Mouse (Mus musculus) lung, embryonic 16.5 days (tissue): Measurements from ENCODE around the gene Prss41. TPM values are rescaled to one million over a fixed set of nuclear protein-coding genes. Genes with fewer than 3 reads are reported as not detected.
"Not testable (repeated sequence)": the region's sequence is repeated elsewhere in the genome, so short reads cannot be mapped to it uniquely, and the experiment has no call there.

Experiments used
- ATAC-seq: fragments of 200-750 bp; cut with Nextera tagmentation; 2 replicates; pipeline ENCODE4 v1.8.0; 2017; ENCODE audit warnings: low read depth, mild to moderate bottlenecking, moderate library complexity
- H3K27ac ChIP-seq: fragments of 300-500 bp; sonication (generic); 2 replicates; pipeline ENCODE4 v1.5.1; 2014; ENCODE audit warnings: mild to moderate bottlenecking, control low read depth, low read length
- H3K27me3 ChIP-seq: fragments of 300-500 bp; sonication (generic); 2 replicates; pipeline ENCODE4 v1.6.1; 2014; ENCODE audit warnings: low read depth, low read length, mixed read lengths; ENCODE audit not compliant: control insufficient read depth, insufficient read depth
- H3K36me3 ChIP-seq: fragments of 300-500 bp; sonication (generic); 2 replicates; pipeline ENCODE4 v1.6.1; 2014; ENCODE audit warnings: low read length; ENCODE audit not compliant: control insufficient read depth, insufficient read depth
- H3K4me1 ChIP-seq: fragments of 300-500 bp; sonication (generic); replicated peaks from 2 replicates; pipeline ENCODE4 v1.6.1; 2014; ENCODE audit warnings: low read length, mixed read lengths; ENCODE audit not compliant: control insufficient read depth, insufficient read depth
- H3K4me2 ChIP-seq: fragments of 300-500 bp; sonication (generic); 2 replicates; pipeline ENCODE4 v1.6.1; 2014; ENCODE audit warnings: low read depth, low read length, control low read depth
- H3K4me3 ChIP-seq: fragments of 300-500 bp; sonication (generic); 2 replicates; pipeline ENCODE4 v1.5.1; 2014; ENCODE audit warnings: mild to moderate bottlenecking, low read length, control low read depth
- H3K9ac ChIP-seq: fragments of 300-500 bp; sonication (generic); 2 replicates; pipeline ENCODE4 v1.6.1; 2014; ENCODE audit warnings: low read length, control low read depth
- H3K9me3 ChIP-seq: fragments of 300-500 bp; sonication (generic); 2 replicates; pipeline ENCODE4 v1.6.1; 2016; ENCODE audit warnings: low read length; ENCODE audit not compliant: control insufficient read depth
- WGBS: fragments of 180-500 bp; shearing (Covaris S2); extraction: QIAGEN DNeasy Blood & Tissue Kit; methylation state at CpG from one replicate; pipeline ENCODE4 v1.1.7; 2014; 5-methylcytosine and 5-hydroxymethylcytosine counted together
- polyA plus RNA-seq: library from polyadenylated mRNA; unstranded; fragments of >200 nt; fragmentation: Nextera tagmentation; extraction: Ambion mirVana; gene quantifications from 2 replicates; pipeline ENCODE4 v1.2.1, GENCODE M21; 2015

Prss41 gene
- polyA plus RNA-seq = 0.75 and 0.99 TPM in 2 replicates

DNA sequence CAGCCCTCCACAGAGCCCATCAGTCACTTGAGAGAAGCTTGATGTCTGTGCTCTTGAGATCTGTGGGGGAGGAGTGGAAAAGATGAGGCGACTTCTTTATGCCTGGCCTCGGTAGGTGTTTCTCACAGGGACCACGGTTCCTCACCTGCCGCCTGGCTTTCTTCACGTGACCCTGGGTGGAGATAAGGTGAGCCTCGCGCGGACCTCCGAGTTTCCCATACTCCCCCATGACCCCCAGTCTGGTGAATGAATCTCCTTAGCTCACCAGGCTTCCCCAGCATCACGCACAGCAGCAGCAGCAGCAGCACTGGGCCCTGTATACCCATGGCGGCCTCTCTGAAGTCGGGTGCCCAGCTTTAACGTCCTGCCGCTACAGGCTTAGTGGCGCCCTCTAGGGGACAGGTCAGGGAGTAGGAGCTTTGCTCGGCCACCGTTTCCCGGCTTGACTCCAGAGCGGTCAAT, at the start of gene Prss41, which contains the start of gene Prss32:
Gene Prss41 (minus strand): TSS at position 361 of the 462 bp plus-strand sequence.
Gene Prss32 (plus strand): TSS at position 44 of the 462 bp plus-strand sequence.
- H3K9me3 ChIP-seq = no peaks in the 10 kb centered on the region
- ATAC-seq = peak; percentile 49; the same call in 1 of the 2 replicates
- H3K27me3 ChIP-seq = no peaks in the 10 kb centered on the region
- no peaks in the 10 kb centered on the region for H3K4me1 ChIP-seq
- no peak within 1 kb of the TSS for H3K9ac ChIP-seq
- no peak within 1 kb of the TSS for H3K4me3 ChIP-seq
- peak within 1 kb of the TSS; percentile 35 for H3K4me2 ChIP-seq
- 12% methylated on average over 19 of the region's 19 CpGs for WGBS
- no peak within 1 kb of the TSS for H3K27ac ChIP-seq
- no peaks in the 10 kb centered on the region for H3K36me3 ChIP-seq

DNA sequence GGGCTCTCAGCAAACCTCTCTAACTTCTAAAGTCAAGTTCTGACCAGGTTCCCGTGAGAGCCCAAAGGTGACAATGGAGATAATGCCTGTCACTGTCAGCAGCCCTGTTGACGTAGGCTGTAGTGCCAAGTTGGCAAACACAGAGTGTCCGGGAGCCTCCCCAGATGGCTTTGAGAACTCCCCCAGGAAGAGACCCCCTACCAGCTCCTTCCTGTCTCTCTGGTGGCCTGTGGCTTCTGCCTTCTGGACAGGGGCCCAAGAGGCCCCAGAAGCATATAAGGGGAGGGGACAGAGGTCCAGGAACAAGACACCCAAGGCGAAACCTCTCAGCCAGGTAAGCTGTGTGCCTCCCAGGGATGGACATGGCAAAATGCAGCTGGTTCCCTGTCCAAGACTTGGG, 36.6 kb upstream of the Prss41 start, which contains the start of the genes Dcpp1 and Dcpp2:
Gene Dcpp1 (plus strand): TSS at position 301 of the 400 bp plus-strand sequence.
Gene Dcpp2 (plus strand): TSS at position 305 of the 400 bp plus-strand sequence.
- not testable (repeated sequence) for ATAC-seq, H3K36me3 ChIP-seq, H3K27ac ChIP-seq, H3K9me3 ChIP-seq, H3K4me2 ChIP-seq, H3K27me3 ChIP-seq, H3K4me1 ChIP-seq, H3K9ac ChIP-seq, H3K4me3 ChIP-seq
- WGBS = 32% methylated on average over 4 of the region's 4 CpGs

DNA sequence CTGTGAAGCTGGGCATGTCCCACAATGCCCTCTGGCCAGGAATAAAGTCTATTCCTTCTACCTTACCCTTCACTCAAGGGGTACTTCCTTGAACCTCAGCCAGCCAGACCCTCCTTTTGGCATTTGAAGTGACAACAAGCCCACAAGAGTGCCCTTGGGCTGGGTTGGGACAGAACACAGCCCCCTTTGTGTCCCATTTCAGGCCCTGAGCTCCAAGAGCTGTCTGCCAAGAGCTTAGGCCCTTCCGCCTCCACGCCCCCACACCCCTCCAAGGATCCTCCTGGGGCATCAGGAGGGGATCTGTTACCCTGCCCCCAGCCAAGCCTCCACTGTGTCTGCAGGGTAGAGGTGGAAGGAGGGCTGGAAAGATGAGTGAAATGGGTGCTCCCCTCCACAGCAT, 33.2 kb upstream of the Prss41 start:
- H3K27me3 ChIP-seq = no peaks in the 10 kb centered on the region
- H3K4me3 ChIP-seq = no peak overlapping the region
- no peaks in the 10 kb centered on the region for H3K9me3 ChIP-seq
- 64% methylated on average over 2 of the region's 2 CpGs for WGBS
- H3K9ac ChIP-seq = no peak overlapping the region
- ATAC-seq = no peak
- no peak overlapping the region for H3K27ac ChIP-seq
- no peak overlapping the region for H3K4me2 ChIP-seq
- no peaks in the 10 kb centered on the region for H3K36me3 ChIP-seq
- H3K4me1 ChIP-seq = no peaks in the 10 kb centered on the region; the same call in 1 of the 2 replicates

DNA sequence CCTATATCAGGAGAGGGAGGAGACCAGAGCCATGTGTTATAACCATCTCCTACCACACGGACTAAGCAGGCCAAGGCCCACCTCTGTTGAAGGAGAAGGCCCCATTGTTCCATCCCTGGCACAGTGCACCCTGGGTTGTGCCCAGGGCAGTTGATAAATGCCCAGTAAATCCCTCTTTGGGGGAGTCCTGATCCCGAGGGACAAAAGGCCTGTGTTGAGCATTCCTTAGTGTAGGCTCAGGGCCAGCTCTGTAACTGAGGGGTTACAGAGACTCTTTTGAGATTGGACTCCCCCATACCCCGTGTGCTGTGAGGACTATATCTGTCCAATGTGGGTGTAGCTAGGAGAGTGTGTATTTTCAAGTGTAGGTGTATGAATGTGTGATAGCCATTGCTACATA, 32.8 kb upstream of the Prss41 start:
- Histone ChIP-seq H3K36me3 (no peaks in the 10 kb centered on the region), H3K4me1 (no peaks in the 10 kb centered on the region; the same call in 1 of the 2 replicates), H3K9ac (no peak overlapping the region), H3K27me3 (no peaks in the 10 kb centered on the region), H3K9me3 (no peaks in the 10 kb centered on the region), H3K4me2 (no peak overlapping the region), H3K27ac (no peak overlapping the region), H3K4me3 (no peak overlapping the region)
- no peak for ATAC-seq
- 39% methylated on average over 3 of the region's 3 CpGs for WGBS

DNA sequence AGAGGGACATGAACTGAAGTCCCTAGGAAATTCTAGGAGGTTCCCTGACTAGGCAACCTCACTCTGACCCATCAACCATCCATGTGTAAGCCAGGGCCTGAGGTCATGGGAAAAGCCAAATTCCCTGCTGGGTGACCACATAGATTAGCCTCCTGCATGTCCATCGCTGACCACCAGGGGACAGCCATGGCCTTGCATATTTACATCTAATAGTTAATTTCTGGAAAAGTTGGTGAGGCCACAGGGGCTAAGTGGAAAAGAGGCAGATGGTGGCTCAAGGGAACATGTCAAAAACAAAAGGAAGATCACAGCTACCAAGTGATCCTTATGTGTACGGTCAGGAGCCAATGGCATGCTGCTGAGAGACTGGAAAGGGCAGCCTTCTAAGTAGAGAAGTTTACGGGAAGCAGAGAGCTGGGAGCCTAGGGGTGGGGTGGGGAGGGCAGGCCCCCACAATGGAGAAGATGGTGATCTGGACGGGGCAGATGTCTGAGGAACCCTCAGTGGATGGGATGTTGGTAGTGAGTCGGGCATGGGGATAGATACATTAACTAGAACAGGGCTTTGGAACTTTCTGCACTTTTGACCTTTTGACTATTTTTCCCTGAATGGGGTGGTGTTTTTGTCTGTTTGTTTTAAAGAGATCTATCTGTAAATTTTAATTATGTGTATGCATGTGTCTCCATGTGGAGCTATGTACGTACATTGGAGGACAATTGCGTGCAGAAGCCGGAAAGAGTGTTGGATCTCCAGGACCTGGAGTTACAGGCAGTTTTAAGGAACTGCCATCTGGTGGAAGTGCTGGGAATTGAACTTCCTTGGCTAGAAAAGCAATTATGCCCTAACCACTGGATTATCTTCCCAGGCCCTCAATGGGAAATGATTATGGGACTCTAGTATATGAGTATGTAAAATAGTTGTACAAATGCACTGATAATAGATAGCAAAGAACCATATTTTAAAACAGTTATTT, 30.2 kb upstream of the Prss41 start:
- H3K4me2 ChIP-seq = no peak overlapping the region
- no peaks in the 10 kb centered on the region for H3K27me3 ChIP-seq
- H3K9ac ChIP-seq = no peak overlapping the region
- H3K4me1 ChIP-seq = no peaks in the 10 kb centered on the region; the same call in 1 of the 2 replicates
- H3K4me3 ChIP-seq = no peak overlapping the region
- no peaks in the 10 kb centered on the region for H3K9me3 ChIP-seq
- 30% methylated on average over 8 of the region's 8 CpGs for WGBS
- no peaks in the 10 kb centered on the region for H3K36me3 ChIP-seq
- no peak overlapping the region for H3K27ac ChIP-seq
- peak; percentile 73 for ATAC-seq

DNA sequence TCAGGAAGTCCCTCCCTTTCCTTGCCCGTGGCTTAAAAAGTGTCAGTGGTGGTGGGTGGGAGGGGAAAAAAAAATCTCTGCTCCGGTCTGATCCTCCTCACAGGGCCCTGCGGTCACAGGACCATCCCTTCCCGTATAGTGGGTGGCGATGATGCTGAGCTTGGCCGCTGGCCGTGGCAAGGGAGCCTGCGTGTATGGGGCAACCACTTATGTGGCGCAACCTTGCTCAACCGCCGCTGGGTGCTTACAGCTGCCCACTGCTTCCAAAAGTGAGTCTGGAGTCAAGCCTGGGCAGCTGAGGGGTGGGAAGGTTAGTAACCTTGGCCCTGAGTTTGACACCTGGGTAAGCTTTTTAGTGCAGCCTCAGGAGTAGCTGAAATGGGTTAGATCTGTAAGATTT, 24.5 kb upstream of the Prss41 start:
- H3K9ac ChIP-seq = no peak overlapping the region
- 84% methylated on average over 11 of the region's 11 CpGs for WGBS
- ATAC-seq = no peak
- H3K4me3 ChIP-seq = no peak overlapping the region
- no peak overlapping the region for H3K27ac ChIP-seq
- H3K4me2 ChIP-seq = no peak overlapping the region
- H3K9me3 ChIP-seq = no peaks in the 10 kb centered on the region
- no peaks in the 10 kb centered on the region for H3K4me1 ChIP-seq
- H3K27me3 ChIP-seq = no peaks in the 10 kb centered on the region
- H3K36me3 ChIP-seq = no peaks in the 10 kb centered on the region

DNA sequence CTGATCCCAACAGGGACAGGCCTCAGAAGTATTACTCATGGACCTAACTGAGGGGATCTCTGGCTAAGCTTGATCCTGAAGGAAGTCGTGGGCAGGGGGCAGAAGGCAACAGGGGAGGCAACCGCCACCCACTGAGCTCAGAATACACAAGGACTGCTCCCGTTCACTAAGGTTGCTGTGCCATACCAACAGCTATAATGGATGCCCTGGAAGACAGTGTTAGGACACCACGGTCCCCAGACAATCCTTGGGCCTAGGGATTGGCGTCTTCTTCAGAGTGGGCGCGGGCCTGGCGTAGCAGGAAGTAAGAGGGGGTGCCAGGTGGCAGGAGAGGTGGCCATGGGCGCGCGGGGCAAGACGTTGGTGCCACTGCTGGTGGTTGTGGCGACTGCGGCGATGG, 23.8 kb upstream of the Prss41 start, which contains the start of gene Prss21:
Gene Prss21 (plus strand): TSS at position 301 of the 400 bp plus-strand sequence.
- Histone ChIP-seq H3K9ac (no peak within 1 kb of the TSS), H3K4me3 (no peak within 1 kb of the TSS), H3K27ac (no peak within 1 kb of the TSS), H3K9me3 (no peaks in the 10 kb centered on the region), H3K36me3 (no peaks in the 10 kb centered on the region), H3K4me1 (no peaks in the 10 kb centered on the region), H3K27me3 (no peaks in the 10 kb centered on the region), H3K4me2 (no peak within 1 kb of the TSS)
- WGBS = 86% methylated on average over 15 of the region's 15 CpGs
- ATAC-seq = no peak

DNA sequence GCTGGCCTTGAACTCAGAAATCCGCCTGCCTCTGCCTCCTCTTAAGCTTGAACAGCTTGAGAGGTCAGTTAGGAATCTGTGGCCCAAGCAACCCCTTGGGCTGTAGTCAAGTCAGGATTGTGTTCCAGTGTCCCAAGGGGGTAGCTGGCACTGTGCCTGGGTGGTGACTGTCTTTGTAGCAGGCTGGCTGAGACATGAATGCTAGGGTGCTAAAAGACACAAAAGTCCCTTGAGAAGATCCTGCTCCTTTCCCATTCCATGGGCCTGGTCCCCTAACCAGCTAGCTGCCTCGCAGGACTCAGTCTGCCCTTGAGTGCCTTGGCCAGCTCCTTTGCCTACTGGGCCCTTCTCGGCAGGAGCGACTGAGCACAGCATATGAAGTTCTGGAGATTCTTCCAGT, 19.0 kb upstream of the Prss41 start:
- WGBS = 75% methylated on average over 4 of the region's 4 CpGs
- Histone ChIP-seq H3K36me3 (no peaks in the 10 kb centered on the region), H3K4me1 (no peaks in the 10 kb centered on the region), H3K27me3 (no peaks in the 10 kb centered on the region), H3K4me3 (no peak overlapping the region), H3K27ac (no peak overlapping the region), H3K9ac (no peak overlapping the region), H3K9me3 (no peaks in the 10 kb centered on the region), H3K4me2 (no peak overlapping the region)
- no peak for ATAC-seq

DNA sequence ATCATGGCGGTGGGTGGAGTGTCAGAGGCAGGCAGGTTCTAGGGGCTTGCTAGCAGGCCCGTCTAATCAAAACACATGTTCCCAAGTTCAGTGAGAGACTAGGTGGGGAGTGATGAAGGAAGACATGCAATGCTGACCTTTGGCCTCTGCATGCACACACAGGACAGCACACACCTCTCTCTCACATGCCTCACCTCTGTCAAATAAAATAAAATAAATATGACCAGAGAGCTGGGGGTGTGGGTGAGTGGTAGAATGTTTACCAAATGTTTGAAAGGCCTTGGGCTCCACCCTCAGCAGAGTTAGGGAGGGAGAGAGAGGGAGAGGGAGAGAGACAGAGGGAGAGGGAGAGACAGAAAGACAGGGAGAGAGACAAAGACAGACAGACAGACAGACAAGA, 13.9 kb upstream of the Prss41 start:
- Histone ChIP-seq H3K9me3 (no peaks in the 10 kb centered on the region), H3K4me1 (no peaks in the 10 kb centered on the region), H3K4me2 (no peak overlapping the region), H3K27me3 (no peaks in the 10 kb centered on the region), H3K4me3 (no peak overlapping the region), H3K27ac (no peak overlapping the region), H3K36me3 (no peaks in the 10 kb centered on the region), H3K9ac (no peak overlapping the region)
- WGBS = 29% methylated on average over 2 of the region's 2 CpGs
- ATAC-seq = peak; percentile 53
